In genomic region chr1:142042751-142043150, GRCm38 (mm10) we compare ENCODE assay signal across 14 mouse cellular contexts.
"Had no signal": no experiment of that assay in that cellular context is flagged by ENCODE, and none has a peak within 500 bp of the region (broad histone marks: within the 10 kb centered on the region; RNA-seq: fewer than 3 reads in every experiment).

No protein-coding gene starts in this region.

- DNase-seq: kidney, adult 8-10 months; kidney, postnatal 14 days; kidney, postnatal 4 days; liver, embryonic 13.5 days; lung, adult 2 months; lung, postnatal 14 days; lung, postnatal 4 days; right cerebral cortex, adult 18-20 months; right cerebral cortex, postnatal 14 days; right cerebral cortex, postnatal 4 days; thymus, adult 18-20 months; thymus, postnatal 36 days had no signal

- ATAC-seq: intestine, postnatal 0 days; midbrain, embryonic 15.5 days had no signal
